ENCODE assay signal across 8 mouse cellular contexts in genomic region chr2:160619831-160620230, GRCm38 (mm10). TPM values are rescaled to one million over a fixed set of nuclear protein-coding genes. Genes with fewer than 3 reads are reported as not detected.
A peak's percentile ranks its signal among the peaks of the same experiment; 100 is the strongest.
DNase-seq lines count a peak whose midpoint lies in the region; ATAC-seq lines count a peak whose summit lies in the region.

No protein-coding gene starts in this region.

- no peak overlapping the region for H3K9ac ChIP-seq in forebrain, embryonic 15.5 days (replicated peaks)
- H3K9ac ChIP-seq in forebrain, embryonic 16.5 days (replicated peaks; ENCODE audit: low read depth, low read length), result no peak overlapping the region
- peak overlapping the region; percentile 50 for H3K9ac ChIP-seq in liver, embryonic 13.5 days
- H3K9ac ChIP-seq in stomach, embryonic 14.5 days (replicated peaks; ENCODE audit: low read depth, low read length), result no peak overlapping the region
- H3K9ac ChIP-seq in forebrain, embryonic 13.5 days, result no peak overlapping the region

- ATAC-seq in forebrain, embryonic 15.5 days (replicated peaks), result peak; percentile 46; the same call in 1 of the 2 replicates
- ATAC-seq in forebrain, embryonic 16.5 days, result no peak
- ATAC-seq in common myeloid progenitor, adult 5-6 weeks (replicated peaks; ENCODE audit: low read depth, poor library complexity, severe bottlenecking), result peak; percentile 29
- peak; percentile 50 for ATAC-seq in liver, embryonic 13.5 days (ENCODE audit: low read depth)
- peak; percentile 60; the same call in 1 of the 2 replicates for ATAC-seq in stomach, embryonic 14.5 days (ENCODE audit: insufficient number of reproducible peaks, insufficient read depth, low FRiP score, low read depth)
- ATAC-seq in forebrain, embryonic 13.5 days, result no peak

- H3K4me3 ChIP-seq in forebrain, embryonic 15.5 days, result no peak overlapping the region
- no peak overlapping the region for H3K4me3 ChIP-seq in forebrain, embryonic 16.5 days (replicated peaks; ENCODE audit: low read length)
- peak overlapping the region; percentile 44 for H3K4me3 ChIP-seq in liver, embryonic 13.5 days (replicated peaks)
- H3K4me3 ChIP-seq in stomach, embryonic 14.5 days (ENCODE audit: low read depth, low read length), result no peak overlapping the region
- no peak overlapping the region for H3K4me3 ChIP-seq in forebrain, embryonic 13.5 days

- WGBS in forebrain, embryonic 15.5 days, result 46% methylated on average over 9 of the region's 9 CpGs
- WGBS in forebrain, embryonic 16.5 days, result 41% methylated on average over 9 of the region's 9 CpGs
- WGBS in liver, embryonic 13.5 days (ENCODE audit: insufficient replicate concordance), result 33% methylated on average over 9 of the region's 9 CpGs
- WGBS in stomach, embryonic 14.5 days, result 23% methylated on average over 9 of the region's 9 CpGs
- WGBS in forebrain, embryonic 13.5 days, result 63% methylated on average over 9 of the region's 9 CpGs

- peak; percentile 76 for DNase-seq in heart, postnatal 25 days (ENCODE audit: low spot score)
- DNase-seq in liver, embryonic 13.5 days, result no peak
- DNase-seq in thymus, postnatal 25 days, result no peak

- H3K36me3 ChIP-seq in forebrain, embryonic 15.5 days, result no peaks in the 10 kb centered on the region
- H3K36me3 ChIP-seq in forebrain, embryonic 16.5 days (ENCODE audit: control insufficient read depth, insufficient read depth), result no peaks in the 10 kb centered on the region
- H3K36me3 ChIP-seq in liver, embryonic 13.5 days, result no peaks in the 10 kb centered on the region
- no peaks in the 10 kb centered on the region for H3K36me3 ChIP-seq in stomach, embryonic 14.5 days (ENCODE audit: control insufficient read depth, insufficient read depth, low read length)
- no peaks in the 10 kb centered on the region for H3K36me3 ChIP-seq in forebrain, embryonic 13.5 days (ENCODE audit: poor library complexity, severe bottlenecking)

- no peaks in the 10 kb centered on the region for H3K27me3 ChIP-seq in forebrain, embryonic 15.5 days
- H3K27me3 ChIP-seq in forebrain, embryonic 16.5 days (replicated peaks; ENCODE audit: control insufficient read depth, insufficient read depth, low read length), result no peaks in the 10 kb centered on the region
- peaks cover 6% of the 10 kb centered on the region; the same call in 1 of the 2 replicates for H3K27me3 ChIP-seq in liver, embryonic 13.5 days
- no peaks in the 10 kb centered on the region for H3K27me3 ChIP-seq in stomach, embryonic 14.5 days (ENCODE audit: control insufficient read depth, insufficient read depth, low read length)
- H3K27me3 ChIP-seq in forebrain, embryonic 13.5 days, result no peaks in the 10 kb centered on the region

- H3K4me1 ChIP-seq in forebrain, embryonic 15.5 days, result peaks cover 35% of the 10 kb centered on the region
- H3K4me1 ChIP-seq in forebrain, embryonic 16.5 days (replicated peaks; ENCODE audit: control insufficient read depth, insufficient read depth, low read length), result peaks cover 40% of the 10 kb centered on the region
- H3K4me1 ChIP-seq in liver, embryonic 13.5 days (replicated peaks), result peaks cover 56% of the 10 kb centered on the region
- peaks cover 32% of the 10 kb centered on the region for H3K4me1 ChIP-seq in stomach, embryonic 14.5 days (ENCODE audit: control insufficient read depth, insufficient read depth, low read length)
- H3K4me1 ChIP-seq in forebrain, embryonic 13.5 days, result peaks cover 33% of the 10 kb centered on the region

- H3K9me3 ChIP-seq in forebrain, embryonic 15.5 days, result no peaks in the 10 kb centered on the region
- no peaks in the 10 kb centered on the region for H3K9me3 ChIP-seq in forebrain, embryonic 16.5 days (ENCODE audit: control insufficient read depth, low read length)
- no peaks in the 10 kb centered on the region for H3K9me3 ChIP-seq in liver, embryonic 13.5 days (replicated peaks)
- peaks cover 4% of the 10 kb centered on the region; the same call in 1 of the 2 replicates for H3K9me3 ChIP-seq in stomach, embryonic 14.5 days (ENCODE audit: control insufficient read depth, low read depth, low read length)
- H3K9me3 ChIP-seq in forebrain, embryonic 13.5 days (replicated peaks), result no peaks in the 10 kb centered on the region

- H3K27ac ChIP-seq in forebrain, embryonic 15.5 days (replicated peaks), result no peak overlapping the region
- H3K27ac ChIP-seq in forebrain, embryonic 16.5 days (ENCODE audit: low read length), result no peak overlapping the region
- H3K27ac ChIP-seq in liver, embryonic 13.5 days, result peak overlapping the region; percentile 93
- H3K27ac ChIP-seq in stomach, embryonic 14.5 days (ENCODE audit: low read length), result peak overlapping the region; percentile 52; the same call in 1 of the 2 replicates
- no peak overlapping the region for H3K27ac ChIP-seq in forebrain, embryonic 13.5 days

- intact Hi-C loops in heart, postnatal 25 days (cut with DNase I), result loop anchor here (5.0 kb wide), 1 partner anchor 72 kb away; no protein-coding TSS in a partner anchor

- no peak overlapping the region for H3K4me2 ChIP-seq in forebrain, embryonic 15.5 days (replicated peaks)
- H3K4me2 ChIP-seq in forebrain, embryonic 16.5 days (ENCODE audit: low read length), result no peak overlapping the region
- H3K4me2 ChIP-seq in liver, embryonic 13.5 days, result peak overlapping the region; percentile 63
- 0 out of 2 replicates have a peak overlapping the region, but pooled peaks have one; percentile 23 for H3K4me2 ChIP-seq in stomach, embryonic 14.5 days (replicated peaks; ENCODE audit: low read depth, low read length)
- no peak overlapping the region for H3K4me2 ChIP-seq in forebrain, embryonic 13.5 days

RNA-seq across cellular contexts. Expression of gene Top1, which starts 25.9 kb away (rescaled TPM):
- polyA plus RNA-seq in forebrain, embryonic 15.5 days (2015; fragmentation: Nextera tagmentation; extraction: Ambion mirVana), result 106 and 113 TPM in 2 replicates
- polyA plus RNA-seq in forebrain, embryonic 16.5 days (2015; fragmentation: Nextera tagmentation; extraction: Ambion mirVana), result 96.9 and 101 TPM in 2 replicates
- 160 and 201 TPM in 2 replicates for total RNA-seq in common myeloid progenitor, adult 5-6 weeks (2017)
- total RNA-seq in heart, postnatal 25 days (2021), result 10 to 100 TPM; 48.8 to 50.8 TPM
- 70.9 and 86.6 TPM in 2 replicates for polyA plus RNA-seq in liver, embryonic 13.5 days (2015; fragmentation: Nextera tagmentation; extraction: Ambion mirVana)
- polyA plus RNA-seq in stomach, embryonic 14.5 days (2014; fragmentation: Nextera tagmentation; extraction: Ambion mirVana), result 78.6 and 88.5 TPM in 2 replicates
- 126 and 149 TPM in 2 replicates for polyA plus RNA-seq in forebrain, embryonic 13.5 days (2015; fragmentation: Nextera tagmentation; extraction: Ambion mirVana)

Comparison
In these comparisons a context has a peak if more than half of its experiments do, and no peak if none do; other contexts are left out.
1. ATAC-seq: peak in forebrain, embryonic 15.5 days (single experiment), common myeloid progenitor, adult 5-6 weeks (single experiment), liver, embryonic 13.5 days (single experiment) and stomach, embryonic 14.5 days (single experiment); none in forebrain, embryonic 16.5 days (single experiment) and forebrain, embryonic 13.5 days (single experiment).
2. H3K27ac ChIP-seq: peak in liver, embryonic 13.5 days (single experiment) and stomach, embryonic 14.5 days (single experiment); none in forebrain, embryonic 15.5 days (single experiment), forebrain, embryonic 16.5 days (single experiment) and forebrain, embryonic 13.5 days (single experiment).
3. H3K4me2 ChIP-seq: peak in liver, embryonic 13.5 days (single experiment) and stomach, embryonic 14.5 days (single experiment); none in forebrain, embryonic 15.5 days (single experiment), forebrain, embryonic 16.5 days (single experiment) and forebrain, embryonic 13.5 days (single experiment).